Mouse (Mus musculus) G1E (cell line): Measurements from ENCODE around the gene Phrf1. TPM values are rescaled to one million over a fixed set of nuclear protein-coding genes. Genes with fewer than 3 reads are reported as not detected.

Source experiments
- ATAC-seq: 2 replicates; pipeline ENCODE4 v1.8.0; 2016; ENCODE audit warnings: mild to moderate bottlenecking; ENCODE audit not compliant: insufficient number of reproducible peaks, poor library complexity, low FRiP score, severe bottlenecking; ENCODE audit errors: extremely low read depth
- DNase-seq: peaks from one replicate; pipeline ENCODE4 v3.0.0; 2012; ENCODE audit warnings: low spot score
- H3K27me3 ChIP-seq: 2 replicates; pipeline ENCODE4 v1.6.1; 2012; ENCODE audit warnings: mild to moderate bottlenecking, low read length, inconsistent platforms; ENCODE audit not compliant: insufficient read depth
- H3K36me3 ChIP-seq: replicated peaks from 2 replicates; pipeline ENCODE3; 2012; ENCODE audit warnings: mild to moderate bottlenecking, inconsistent platforms
- H3K4me1 ChIP-seq: 2 replicates; pipeline ENCODE4 v1.6.1; 2012; ENCODE audit warnings: low read depth, low read length, inconsistent platforms, mixed read lengths; ENCODE audit not compliant: insufficient read depth
- H3K4me3 ChIP-seq: 2 replicates; pipeline ENCODE4 v1.5.1; 2012; ENCODE audit warnings: low read depth, mild to moderate bottlenecking, inconsistent platforms, low read length, moderate library complexity, mixed read lengths
- H3K9me3 ChIP-seq: replicated peaks from 2 replicates; pipeline ENCODE4 v1.6.1; 2012; ENCODE audit warnings: inconsistent platforms
- CTCF ChIP-seq: IDR thresholded peaks from 2 replicates; pipeline ENCODE4 v1.5.1; 2012; ENCODE audit warnings: low read depth, low read length, inconsistent platforms, mixed read lengths
- GATA1 ChIP-seq: IDR thresholded peaks from 2 replicates; pipeline ENCODE4 v1.6.1; 2012; ENCODE audit warnings: borderline replicate concordance, low read length, inconsistent platforms, mixed read lengths
- GATA2 ChIP-seq: IDR thresholded peaks from 2 replicates; pipeline ENCODE4 v1.6.1; 2012; ENCODE audit warnings: low read depth, low read length, inconsistent platforms, borderline replicate concordance
- POLR2AphosphoS5 ChIP-seq: IDR thresholded peaks from 2 replicates; pipeline ENCODE4 v1.6.1; 2012; ENCODE audit warnings: low read depth, low read length, inconsistent platforms; ENCODE audit not compliant: insufficient replicate concordance
- TAL1 ChIP-seq: conservative IDR thresholded peaks from 2 replicates; pipeline ENCODE4 v1.6.1; 2012; ENCODE audit warnings: low read depth, low read length, inconsistent platforms, mixed read lengths
- polyA plus RNA-seq: library from polyadenylated mRNA; stranded (reverse); fragments of >175 nt; gene quantifications from 2 replicates; pipeline ENCODE4 v1.2.3, GENCODE M21; 2012
- total RNA-seq, 2 experiments: library from RNA; stranded (forward) in 1 of 2; stranded (reverse) in 1 of 2; fragments of 200-1000 nt in 1 of 2; fragments of >200 nt in 1 of 2; fragmentation: Nextera tagmentation in 1 of 2; gene quantifications; 2 replicates each; pipeline ENCODE4 v1.2.3; 2014 to 2017

Phrf1 gene
- total and polyA plus RNA-seq, 3 experiments: 61.4 to 173 (median 77.4) TPM

DNA sequence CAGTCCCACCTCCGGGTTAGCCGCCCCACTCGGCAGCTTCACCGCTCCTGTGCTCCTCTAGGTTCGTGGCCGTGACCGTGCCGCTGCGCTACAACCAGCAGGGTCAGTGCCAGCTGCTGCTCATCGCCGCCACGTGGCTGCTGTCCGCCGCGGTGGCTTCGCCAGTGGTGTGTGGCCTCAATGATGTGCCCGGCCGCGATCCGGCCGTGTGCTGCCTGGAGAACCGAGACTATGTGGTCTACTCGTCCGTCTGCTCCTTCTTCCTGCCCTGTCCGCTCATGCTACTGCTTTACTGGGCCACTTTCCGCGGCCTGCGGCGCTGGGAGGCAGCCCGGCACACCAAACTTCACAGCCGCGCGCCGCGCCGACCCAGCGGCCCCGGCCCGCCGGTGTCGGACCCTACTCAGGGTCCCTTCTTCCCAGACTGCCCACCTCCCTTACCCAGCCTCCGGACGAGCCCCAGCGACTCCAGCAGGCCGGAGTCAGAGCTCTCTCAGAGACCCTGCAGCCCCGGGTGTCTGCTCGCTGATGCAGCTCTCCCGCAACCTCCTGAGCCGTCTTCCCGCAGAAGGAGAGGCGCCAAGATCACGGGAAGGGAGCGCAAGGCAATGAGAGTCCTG lies 65.4 kb downstream of the Phrf1 start:
- Histone ChIP-seq H3K4me1 (peaks cover 6% of the 10 kb centered on the region; the same call in 1 of the 2 replicates), H3K27me3 (peaks cover 39% of the 10 kb centered on the region), H3K9me3 (no peaks in the 10 kb centered on the region), H3K36me3 (peaks cover 23% of the 10 kb centered on the region), H3K4me3 (no peak overlapping the region)
- DNase-seq (no peak), ATAC-seq (no peak)
- TF ChIP-seq CTCF (no peak), POLR2AphosphoS5 (no peak), GATA1 (no peak), TAL1 (no peak), GATA2 (no peak)

DNA sequence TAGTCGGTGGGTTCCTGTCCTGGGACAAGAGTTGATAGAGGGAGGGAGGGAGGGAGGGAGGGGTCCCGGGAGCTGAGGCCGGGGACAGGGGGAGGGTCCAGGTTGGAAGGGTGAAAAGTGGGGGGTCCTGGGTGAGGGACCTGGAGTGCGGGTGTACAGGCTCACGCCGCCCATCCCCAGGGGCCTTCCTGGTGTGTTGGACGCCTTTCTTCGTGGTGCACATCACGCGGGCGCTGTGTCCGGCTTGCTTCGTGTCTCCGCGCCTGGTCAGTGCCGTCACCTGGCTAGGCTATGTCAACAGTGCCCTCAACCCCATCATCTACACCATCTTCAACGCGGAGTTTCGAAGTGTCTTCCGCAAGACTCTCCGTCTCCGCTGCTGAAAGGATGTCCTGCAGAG lies 65.9 kb downstream of the Phrf1 start:
- no peak overlapping the region for H3K4me3 ChIP-seq

DNA sequence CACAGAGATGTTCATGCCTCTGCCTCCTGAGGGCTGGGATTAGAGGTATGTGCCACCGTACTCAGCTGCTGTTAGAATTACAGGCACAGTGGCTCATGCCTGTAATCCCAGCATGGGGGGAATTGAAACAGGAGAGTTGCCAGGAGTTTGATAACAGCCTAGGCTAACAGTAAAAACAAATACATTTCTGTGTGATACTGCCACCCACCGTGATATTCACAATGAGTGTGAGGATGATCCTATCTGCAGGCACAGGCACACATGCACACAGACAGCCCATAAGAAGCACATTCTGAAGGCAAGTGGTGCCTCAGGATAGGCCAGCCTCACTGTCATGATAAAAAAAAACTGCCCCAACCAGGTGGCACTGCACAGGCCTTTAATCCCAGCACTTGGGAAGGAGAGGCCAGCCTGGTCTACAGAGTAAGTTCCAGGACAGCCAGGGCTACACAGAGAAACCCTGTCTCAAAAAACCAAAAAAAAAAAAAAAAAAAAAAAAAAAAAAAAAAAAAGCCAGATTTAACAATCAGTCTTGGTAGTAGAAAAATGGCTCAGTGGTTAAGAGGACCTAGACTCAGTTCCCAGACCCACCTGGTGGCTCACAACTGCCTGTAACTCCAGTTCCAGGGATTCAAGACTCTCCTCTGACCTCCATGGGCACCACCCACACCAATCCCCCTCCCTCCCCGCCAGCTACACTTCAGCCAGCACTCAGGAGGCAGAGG lies 69.5 kb downstream of the Phrf1 start:
- DNase-seq (no peak), ATAC-seq (no peak)
- Histone ChIP-seq H3K4me1 (0 out of 2 replicates have a peak, but pooled peaks cover 3% of the 10 kb centered on the region), H3K27me3 (peaks cover 12% of the 10 kb centered on the region), H3K4me3 (no peak overlapping the region), H3K36me3 (peaks cover 63% of the 10 kb centered on the region), H3K9me3 (no peaks in the 10 kb centered on the region)
- TF ChIP-seq POLR2AphosphoS5: no peak
- TF ChIP-seq GATA2: no peak
- TF ChIP-seq CTCF: no peak
- no peak for TF ChIP-seq TAL1
- TF ChIP-seq GATA1: no peak

More for the DNA sequence above, 65.9 kb downstream of the Phrf1 start:
- peaks cover 28% of the 10 kb centered on the region for H3K36me3 ChIP-seq
- H3K27me3 ChIP-seq: peaks cover 39% of the 10 kb centered on the region
- no peak for ATAC-seq
- no peak for TF ChIP-seq GATA2
- TF ChIP-seq GATA1: no peak
- TF ChIP-seq CTCF: no peak
- no peak for TF ChIP-seq POLR2AphosphoS5
- no peak for TF ChIP-seq TAL1
- no peaks in the 10 kb centered on the region for H3K9me3 ChIP-seq
- peaks cover 6% of the 10 kb centered on the region; the same call in 1 of the 2 replicates for H3K4me1 ChIP-seq
- DNase-seq: no peak

DNA sequence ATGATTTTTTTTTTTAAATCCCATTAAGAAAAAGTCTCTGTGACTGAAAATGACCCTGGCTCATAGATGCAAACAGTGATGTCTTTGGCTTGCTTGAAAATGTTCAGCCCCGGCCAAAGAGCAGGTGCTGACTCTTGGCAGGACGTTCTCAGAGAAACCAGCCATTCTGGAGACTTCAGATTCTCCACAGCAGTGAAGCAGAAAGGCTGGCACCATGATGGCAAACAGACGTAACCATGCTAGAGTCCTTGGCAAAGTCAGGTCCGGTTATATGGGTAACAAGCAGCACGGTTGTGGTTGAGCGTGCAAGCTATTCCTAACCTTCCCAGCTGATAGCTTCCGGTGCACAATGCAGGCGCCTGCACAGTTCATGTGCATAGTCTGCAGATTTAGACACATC lies 70.6 kb downstream of the Phrf1 start:
- Histone ChIP-seq H3K36me3 (peaks cover 74% of the 10 kb centered on the region), H3K27me3 (peaks cover 4% of the 10 kb centered on the region; the same call in 1 of the 2 replicates), H3K4me1 (no peaks in the 10 kb centered on the region), H3K4me3 (no peak overlapping the region), H3K9me3 (no peaks in the 10 kb centered on the region)
- no peak for TF ChIP-seq POLR2AphosphoS5
- TF ChIP-seq TAL1: no peak
- no peak for TF ChIP-seq CTCF
- no peak for TF ChIP-seq GATA2
- no peak for TF ChIP-seq GATA1
- no peak for DNase-seq
- no peak for ATAC-seq

DNA sequence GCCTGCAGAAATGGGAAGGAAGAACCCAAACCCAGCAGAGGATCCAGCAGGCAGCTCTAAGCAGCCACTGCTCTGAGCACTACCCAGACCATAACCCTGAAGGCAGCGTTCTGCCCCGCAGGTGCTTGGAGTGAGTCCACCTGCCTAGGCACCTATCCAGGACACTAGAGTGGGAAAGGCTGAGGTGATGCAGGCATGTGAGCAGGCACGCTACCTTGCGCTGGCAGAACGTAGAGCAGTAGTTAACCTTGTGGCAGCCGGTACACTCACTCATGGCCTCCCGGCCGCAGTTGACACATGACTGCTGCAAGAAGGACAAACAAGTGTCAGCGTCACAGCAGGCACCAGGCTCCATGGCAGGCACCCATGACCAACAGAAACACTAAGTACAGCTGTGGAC lies 72.8 kb downstream of the Phrf1 start:
- H3K4me1 ChIP-seq: no peaks in the 10 kb centered on the region
- ATAC-seq: no peak
- H3K4me3 ChIP-seq: no peak overlapping the region
- peaks cover 96% of the 10 kb centered on the region for H3K36me3 ChIP-seq
- H3K27me3 ChIP-seq: no peaks in the 10 kb centered on the region
- no peak for DNase-seq
- no peak for TF ChIP-seq GATA1
- TF ChIP-seq POLR2AphosphoS5: no peak
- TF ChIP-seq CTCF: no peak
- TF ChIP-seq TAL1: no peak
- no peak for TF ChIP-seq GATA2
- no peaks in the 10 kb centered on the region for H3K9me3 ChIP-seq

DNA sequence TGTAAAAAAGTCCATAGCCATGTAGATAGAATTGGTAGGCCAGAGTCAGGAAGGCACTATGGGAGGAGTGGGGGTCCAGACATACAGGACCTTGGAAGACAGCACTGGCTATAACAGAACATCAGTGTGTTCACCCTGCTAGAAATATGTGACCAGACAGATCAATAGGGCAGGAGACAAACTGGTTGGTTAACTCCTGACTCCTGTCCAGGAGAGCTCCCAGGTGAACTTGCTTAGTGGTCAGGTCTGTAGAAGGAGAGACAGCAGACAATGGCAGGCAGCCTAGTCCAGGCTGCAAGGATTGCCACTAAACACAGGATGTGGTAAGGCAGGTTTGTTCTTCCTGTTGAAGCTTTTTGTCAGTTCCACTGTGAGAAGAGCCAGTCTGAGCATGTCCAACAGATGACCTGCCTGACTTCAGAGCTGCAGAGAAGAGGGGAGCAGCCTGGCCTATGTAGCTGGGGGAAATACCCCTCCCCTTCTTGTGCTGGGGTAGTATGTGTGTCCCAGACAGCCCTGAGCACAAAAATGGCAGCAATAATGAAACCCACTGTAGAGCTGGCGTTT lies 74.2 kb downstream of the Phrf1 start:
- Histone ChIP-seq H3K36me3 (peaks cover 95% of the 10 kb centered on the region), H3K9me3 (no peaks in the 10 kb centered on the region), H3K4me1 (no peaks in the 10 kb centered on the region), H3K27me3 (no peaks in the 10 kb centered on the region), H3K4me3 (no peak overlapping the region)
- DNase-seq (no peak), ATAC-seq (no peak)
- no peak for TF ChIP-seq POLR2AphosphoS5
- TF ChIP-seq TAL1: no peak
- no peak for TF ChIP-seq CTCF
- TF ChIP-seq GATA1: no peak
- no peak for TF ChIP-seq GATA2
